Mouse (Mus musculus) limb, embryonic 13.5 days (tissue): Measurements from ENCODE around the gene Rgs21. TPM values are rescaled to one million over a fixed set of nuclear protein-coding genes. Genes with fewer than 3 reads are reported as not detected.
A peak's percentile ranks its signal among the peaks of the same experiment; 100 is the strongest.

Experiments
- ATAC-seq: fragments of 200-750 bp; cut with Nextera tagmentation; 2 replicates; pipeline ENCODE4 v1.8.0; 2017; ENCODE audit warnings: low read depth, moderate number of reproducible peaks, moderate TSS enrichment; ENCODE audit not compliant: low FRiP score
- H3K27ac ChIP-seq: fragments of 300-500 bp; sonication (generic); 2 replicates; pipeline ENCODE4 v1.5.1; 2015; ENCODE audit warnings: inconsistent platforms, mild to moderate bottlenecking, moderate library complexity
- H3K27me3 ChIP-seq: fragments of 300-500 bp; sonication (generic); 2 replicates; pipeline ENCODE4 v1.6.1; 2015; ENCODE audit warnings: mild to moderate bottlenecking, inconsistent platforms
- H3K36me3 ChIP-seq: fragments of 300-500 bp; sonication (generic); 2 replicates; pipeline ENCODE4 v1.6.1; 2015; ENCODE audit warnings: inconsistent platforms, mild to moderate bottlenecking, moderate library complexity
- H3K4me1 ChIP-seq: fragments of 300-500 bp; sonication (generic); 2 replicates; pipeline ENCODE4 v1.6.1; 2015; ENCODE audit warnings: inconsistent platforms
- H3K4me2 ChIP-seq: fragments of 300-500 bp; sonication (generic); replicated peaks from 2 replicates; pipeline ENCODE4 v1.6.1; 2015; ENCODE audit warnings: inconsistent platforms, mild to moderate bottlenecking, moderate library complexity
- H3K4me3 ChIP-seq: fragments of 300-500 bp; sonication (generic); 2 replicates; pipeline ENCODE4 v1.5.1; 2015; ENCODE audit warnings: moderate library complexity, mild to moderate bottlenecking, inconsistent platforms
- H3K9ac ChIP-seq: fragments of 300-500 bp; sonication (generic); 2 replicates; pipeline ENCODE4 v1.6.1; 2015; ENCODE audit warnings: mild to moderate bottlenecking, inconsistent platforms
- H3K9me3 ChIP-seq: fragments of 300-500 bp; sonication (generic); 2 replicates; pipeline ENCODE4 v1.6.1; 2016; ENCODE audit warnings: inconsistent platforms
- WGBS: fragments of 180-500 bp; shearing (Covaris S2); methylation state at CpG from one replicate; pipeline ENCODE4 v1.1.7; 2015; 5-methylcytosine and 5-hydroxymethylcytosine counted together
- polyA plus RNA-seq: library from polyadenylated mRNA; unstranded; fragments of >200 nt; fragmentation: Nextera tagmentation; extraction: Ambion mirVana; gene quantifications from 2 replicates; pipeline ENCODE4 v1.2.1, GENCODE M21; 2015

Gene Rgs21
- not detected in 2 replicates for polyA plus RNA-seq

GRCm38 (mm10) chr1:144567567-144567966, at the start of gene Rgs21:
Gene Rgs21 (minus strand): TSS chr1:144567667.
- Histone ChIP-seq H3K4me1 (no peaks in the 10 kb centered on the region), H3K27ac (no peak within 1 kb of the TSS), H3K4me2 (no peak within 1 kb of the TSS), H3K9me3 (no peaks in the 10 kb centered on the region), H3K9ac (no peak within 1 kb of the TSS), H3K27me3 (no peaks in the 10 kb centered on the region), H3K4me3 (no peak within 1 kb of the TSS), H3K36me3 (no peaks in the 10 kb centered on the region)
- ATAC-seq = no peak
- 66% methylated on average over 3 of the region's 3 CpGs for WGBS

- Histone ChIP-seq H3K27ac (no peak overlapping the region), H3K36me3 (no peaks in the 10 kb centered on the region), H3K9me3 (no peaks in the 10 kb centered on the region), H3K4me2 (no peak overlapping the region), H3K4me1 (no peaks in the 10 kb centered on the region), H3K9ac (no peak overlapping the region), H3K27me3 (no peaks in the 10 kb centered on the region), H3K4me3 (no peak overlapping the region)
- WGBS = 91% methylated on average over 1 of the region's 1 CpGs
- ATAC-seq = no peak
These were observed 36.6 kb upstream of the Rgs21 start for GRCm38 (mm10) chr1:144604071-144604470.

GRCm38 (mm10) chr1:144602987-144603386, 35.5 kb upstream of the Rgs21 start:
- WGBS = 63% methylated on average over 2 of the region's 2 CpGs
- H3K9ac ChIP-seq = no peak overlapping the region
- no peaks in the 10 kb centered on the region for H3K9me3 ChIP-seq
- no peak for ATAC-seq
- no peak overlapping the region for H3K27ac ChIP-seq
- H3K4me1 ChIP-seq = no peaks in the 10 kb centered on the region
- no peaks in the 10 kb centered on the region for H3K27me3 ChIP-seq
- no peak overlapping the region for H3K4me3 ChIP-seq
- no peaks in the 10 kb centered on the region for H3K36me3 ChIP-seq
- H3K4me2 ChIP-seq = no peak overlapping the region

GRCm38 (mm10) chr1:144579321-144579720, 11.9 kb upstream of the Rgs21 start:
- H3K27me3 ChIP-seq = no peaks in the 10 kb centered on the region
- 78% methylated on average over 1 of the region's 1 CpGs for whole genome bisulfite sequencing
- no peaks in the 10 kb centered on the region for H3K4me1 ChIP-seq
- H3K36me3 ChIP-seq = no peaks in the 10 kb centered on the region
- no peak for ATAC-seq
- no peaks in the 10 kb centered on the region for H3K9me3 ChIP-seq
- no peak overlapping the region for H3K9ac ChIP-seq
- no peak overlapping the region for H3K4me3 ChIP-seq
- H3K27ac ChIP-seq = no peak overlapping the region
- H3K4me2 ChIP-seq = no peak overlapping the region

GRCm38 (mm10) chr1:144572972-144573371, 5.5 kb upstream of the Rgs21 start:
- 82% methylated on average over 2 of the region's 2 CpGs for WGBS

GRCm38 (mm10) chr1:144569905-144570304, 2.4 kb upstream of the Rgs21 start:
- H3K27ac ChIP-seq = no peak overlapping the region
- ATAC-seq = no peak
- no peak overlapping the region for H3K9ac ChIP-seq
- H3K9me3 ChIP-seq = no peaks in the 10 kb centered on the region
- H3K4me3 ChIP-seq = no peak overlapping the region
- H3K27me3 ChIP-seq = no peaks in the 10 kb centered on the region
- no peaks in the 10 kb centered on the region for H3K36me3 ChIP-seq
- H3K4me1 ChIP-seq = no peaks in the 10 kb centered on the region
- 79% methylated on average over 3 of the region's 3 CpGs for WGBS
- no peak overlapping the region for H3K4me2 ChIP-seq

More at GRCm38 (mm10) chr1:144572972-144573371, 5.5 kb upstream of the Rgs21 start:
- no peaks in the 10 kb centered on the region for H3K4me1 ChIP-seq
- no peaks in the 10 kb centered on the region for H3K27me3 ChIP-seq
- H3K4me3 ChIP-seq = no peak overlapping the region
- H3K9ac ChIP-seq = no peak overlapping the region
- no peak overlapping the region for H3K4me2 ChIP-seq
- H3K36me3 ChIP-seq = no peaks in the 10 kb centered on the region
- ATAC-seq = no peak
- no peak overlapping the region for H3K27ac ChIP-seq
- no peaks in the 10 kb centered on the region for H3K9me3 ChIP-seq

GRCm38 (mm10) chr1:144545142-144545541, 22.3 kb downstream of the Rgs21 start:
- WGBS = 80% methylated on average over 4 of the region's 4 CpGs
- Histone ChIP-seq H3K9me3 (no peaks in the 10 kb centered on the region), H3K4me3 (no peak overlapping the region), H3K27ac (no peak overlapping the region), H3K4me1 (no peaks in the 10 kb centered on the region), H3K4me2 (no peak overlapping the region), H3K9ac (no peak overlapping the region), H3K27me3 (no peaks in the 10 kb centered on the region), H3K36me3 (no peaks in the 10 kb centered on the region)
- no peak for ATAC-seq

- H3K27me3 ChIP-seq = no peaks in the 10 kb centered on the region
- ATAC-seq = peak; percentile 80
- H3K4me3 ChIP-seq = no peak overlapping the region
- no peak overlapping the region for H3K27ac ChIP-seq
- no peak overlapping the region for H3K9ac ChIP-seq
- H3K9me3 ChIP-seq = no peaks in the 10 kb centered on the region
- H3K4me2 ChIP-seq = no peak overlapping the region
- H3K36me3 ChIP-seq = no peaks in the 10 kb centered on the region
- WGBS = 48% methylated on average over 6 of the region's 6 CpGs
- H3K4me1 ChIP-seq = no peaks in the 10 kb centered on the region
These were observed 22.9 kb downstream of the Rgs21 start for GRCm38 (mm10) chr1:144544497-144544961.

GRCm38 (mm10) chr1:144531746-144532145, 35.7 kb downstream of the Rgs21 start:
- no peak overlapping the region for H3K9ac ChIP-seq
- no peak overlapping the region for H3K4me3 ChIP-seq
- no peak for ATAC-seq
- H3K27ac ChIP-seq = no peak overlapping the region
- H3K36me3 ChIP-seq = no peaks in the 10 kb centered on the region
- no peak overlapping the region for H3K4me2 ChIP-seq
- no peaks in the 10 kb centered on the region for H3K4me1 ChIP-seq
- 80% methylated on average over 1 of the region's 1 CpGs for WGBS
- H3K9me3 ChIP-seq = no peaks in the 10 kb centered on the region
- no peaks in the 10 kb centered on the region for H3K27me3 ChIP-seq

- no peak overlapping the region for H3K27ac ChIP-seq
- no peak overlapping the region for H3K4me2 ChIP-seq
- no peaks in the 10 kb centered on the region for H3K9me3 ChIP-seq
- H3K27me3 ChIP-seq = no peaks in the 10 kb centered on the region
- no peak for ATAC-seq
- H3K36me3 ChIP-seq = no peaks in the 10 kb centered on the region
- no peak overlapping the region for H3K9ac ChIP-seq
- no peak overlapping the region for H3K4me3 ChIP-seq
- no peaks in the 10 kb centered on the region for H3K4me1 ChIP-seq
- 69% methylated on average over 5 of the region's 5 CpGs for WGBS
These were observed 49.5 kb downstream of the Rgs21 start for GRCm38 (mm10) chr1:144517878-144518426.

- 70% methylated on average over 1 of the region's 1 CpGs for WGBS
These were observed 65.2 kb downstream of the Rgs21 start for GRCm38 (mm10) chr1:144502241-144502640.

GRCm38 (mm10) chr1:144500423-144500822, 67.0 kb downstream of the Rgs21 start:
- H3K27ac ChIP-seq = no peak overlapping the region
- no peak for ATAC-seq
- H3K4me2 ChIP-seq = no peak overlapping the region
- H3K4me3 ChIP-seq = no peak overlapping the region
- no peaks in the 10 kb centered on the region for H3K4me1 ChIP-seq
- no peaks in the 10 kb centered on the region for H3K36me3 ChIP-seq
- H3K9ac ChIP-seq = no peak overlapping the region
- WGBS = 72% methylated on average over 4 of the region's 4 CpGs
- no peaks in the 10 kb centered on the region for H3K9me3 ChIP-seq
- H3K27me3 ChIP-seq = no peaks in the 10 kb centered on the region

More at GRCm38 (mm10) chr1:144502241-144502640, 65.2 kb downstream of the Rgs21 start:
- Histone ChIP-seq H3K9ac (no peak overlapping the region), H3K9me3 (no peaks in the 10 kb centered on the region), H3K4me1 (no peaks in the 10 kb centered on the region), H3K36me3 (no peaks in the 10 kb centered on the region), H3K27me3 (no peaks in the 10 kb centered on the region), H3K4me3 (no peak overlapping the region), H3K4me2 (no peak overlapping the region), H3K27ac (no peak overlapping the region)
- no peak for ATAC-seq

GRCm38 (mm10) chr1:144499719-144500118, 67.7 kb downstream of the Rgs21 start:
- H3K9ac ChIP-seq = no peak overlapping the region
- H3K27ac ChIP-seq = no peak overlapping the region
- H3K4me3 ChIP-seq = no peak overlapping the region
- 75% methylated on average over 1 of the region's 1 CpGs for WGBS
- no peak overlapping the region for H3K4me2 ChIP-seq
- no peaks in the 10 kb centered on the region for H3K27me3 ChIP-seq
- ATAC-seq = no peak
- no peaks in the 10 kb centered on the region for H3K36me3 ChIP-seq
- no peaks in the 10 kb centered on the region for H3K9me3 ChIP-seq
- H3K4me1 ChIP-seq = no peaks in the 10 kb centered on the region
